Mouse (Mus musculus) megakaryocyte-erythroid progenitor cell, adult 5-6 weeks (primary cell): ENCODE measurements around the gene Marveld2. TPM values are rescaled to one million over a fixed set of nuclear protein-coding genes. Genes with fewer than 3 reads are reported as not detected.
A peak's percentile ranks its signal among the peaks of the same experiment; 100 is the strongest.

Experiments used
- ATAC-seq: replicated peaks from 2 replicates; pipeline ENCODE4 v1.8.0; 2016; ENCODE audit warnings: mild to moderate bottlenecking, inconsistent platforms; ENCODE audit not compliant: severe bottlenecking, poor library complexity, low FRiP score, low TSS enrichment
- total RNA-seq, 2 experiments: library from RNA; stranded (forward) in 1 of 2; stranded (reverse) in 1 of 2; fragments of 200-1000, 215-1000 nt in 1 of 2; fragments of >200 nt in 1 of 2; fragmentation: Nextera tagmentation in 1 of 2; gene quantifications; 2 replicates each; pipeline ENCODE4 v1.2.3; 2014 to 2017

The Marveld2 gene
- total RNA-seq (2014; fragmentation: Nextera tagmentation), result 0.74 and 1.7 TPM in 2 replicates
- total RNA-seq (2017), result 1.3 and 2.1 TPM in 2 replicates

DNA sequence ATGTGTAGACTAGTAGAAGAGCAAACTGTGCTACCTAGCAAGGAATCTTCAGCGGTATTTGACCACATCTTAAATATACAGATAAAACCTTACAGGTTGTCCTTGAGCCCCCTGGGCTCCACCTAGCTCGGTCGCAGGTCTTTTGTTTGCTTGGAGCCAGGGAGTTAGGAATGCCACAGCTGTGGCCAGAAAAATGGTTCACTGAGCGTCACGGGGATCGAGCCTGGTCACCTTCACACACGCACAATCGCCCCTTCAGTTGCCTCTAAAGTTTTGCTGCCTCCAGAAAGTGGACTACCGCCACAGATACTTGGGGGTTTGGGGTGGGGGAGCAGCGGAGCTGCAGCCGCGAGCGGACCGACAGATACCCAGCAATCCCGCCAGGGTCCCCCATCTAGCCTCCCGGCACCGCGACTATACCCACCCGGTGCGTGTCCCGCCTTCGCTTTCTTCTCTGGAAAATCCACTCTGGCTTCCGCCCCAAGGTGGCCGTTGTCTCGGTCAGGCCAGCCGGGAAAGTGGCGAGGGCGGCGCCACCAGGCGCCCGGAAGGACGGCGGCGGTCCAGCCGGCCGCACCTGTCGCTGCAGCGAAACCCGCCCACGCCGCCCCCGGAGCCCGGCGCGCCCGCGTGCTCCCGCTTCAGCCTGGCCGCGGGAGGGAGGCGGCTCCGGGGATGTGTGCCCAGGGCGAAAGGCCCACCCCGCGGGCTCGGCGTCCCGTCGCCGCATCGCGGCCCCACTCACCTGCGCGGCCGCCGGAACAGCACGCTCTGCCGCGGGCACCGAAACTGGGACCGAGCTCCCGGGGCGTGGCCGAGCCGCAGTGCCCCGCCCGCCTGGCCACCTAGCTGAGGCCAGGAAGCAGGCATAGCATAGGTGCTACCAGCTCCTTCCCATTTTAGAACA is at the start of gene Marveld2:
TSS of gene Marveld2 (minus strand) at position 791 of the 907 bp plus-strand sequence.
- peak; percentile 80 for ATAC-seq

DNA sequence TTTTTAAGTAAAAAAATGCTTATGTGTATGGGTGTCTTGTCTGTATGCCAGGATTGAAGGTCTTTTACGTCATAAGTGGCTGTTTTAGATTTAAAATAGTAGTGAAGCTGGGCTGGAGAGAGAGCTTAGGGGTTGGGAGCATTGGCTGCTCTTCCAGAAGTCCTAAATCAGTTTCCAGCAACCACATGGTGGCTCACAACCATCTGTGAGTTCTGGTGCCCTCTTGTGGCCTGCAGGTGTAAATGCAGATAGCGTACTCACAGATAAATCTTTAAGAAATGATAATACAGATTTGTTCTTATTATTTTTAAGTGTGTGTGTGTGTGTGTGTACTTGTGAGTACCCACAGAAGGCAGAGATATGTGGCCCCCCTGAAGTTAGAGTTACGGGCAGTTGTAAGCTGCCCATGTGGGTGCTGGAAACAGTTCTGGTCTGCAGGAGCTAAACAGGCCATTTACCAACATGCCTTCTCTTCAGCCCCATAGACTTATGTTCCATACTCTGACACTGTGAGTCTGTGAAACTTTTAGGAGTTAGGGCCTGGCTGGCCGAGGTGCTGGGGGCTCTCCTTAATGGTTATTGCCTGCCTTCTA is 43.2 kb upstream of the Marveld2 start:
- peak; percentile 63 for ATAC-seq

DNA sequence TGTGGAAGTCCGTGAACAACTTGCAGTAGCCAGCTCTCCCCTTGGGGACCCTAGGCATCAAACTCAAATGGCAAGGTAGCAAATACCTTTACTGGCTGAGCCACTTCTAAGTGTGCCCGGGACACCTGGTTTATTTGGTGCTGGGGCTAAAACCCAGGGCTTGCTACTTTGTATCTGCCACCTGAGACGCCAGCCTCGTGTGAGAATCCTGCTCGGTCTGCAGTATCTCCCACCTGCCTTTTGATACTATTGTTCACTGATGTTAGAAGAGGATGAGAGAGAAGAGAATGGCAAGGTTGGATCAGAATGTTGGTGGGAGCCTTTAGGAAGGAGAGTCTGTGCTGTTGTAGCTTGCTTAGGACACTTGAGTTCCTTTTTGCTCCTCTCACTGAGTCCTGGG is 41.3 kb upstream of the Marveld2 start:
- ATAC-seq, result no peak

DNA sequence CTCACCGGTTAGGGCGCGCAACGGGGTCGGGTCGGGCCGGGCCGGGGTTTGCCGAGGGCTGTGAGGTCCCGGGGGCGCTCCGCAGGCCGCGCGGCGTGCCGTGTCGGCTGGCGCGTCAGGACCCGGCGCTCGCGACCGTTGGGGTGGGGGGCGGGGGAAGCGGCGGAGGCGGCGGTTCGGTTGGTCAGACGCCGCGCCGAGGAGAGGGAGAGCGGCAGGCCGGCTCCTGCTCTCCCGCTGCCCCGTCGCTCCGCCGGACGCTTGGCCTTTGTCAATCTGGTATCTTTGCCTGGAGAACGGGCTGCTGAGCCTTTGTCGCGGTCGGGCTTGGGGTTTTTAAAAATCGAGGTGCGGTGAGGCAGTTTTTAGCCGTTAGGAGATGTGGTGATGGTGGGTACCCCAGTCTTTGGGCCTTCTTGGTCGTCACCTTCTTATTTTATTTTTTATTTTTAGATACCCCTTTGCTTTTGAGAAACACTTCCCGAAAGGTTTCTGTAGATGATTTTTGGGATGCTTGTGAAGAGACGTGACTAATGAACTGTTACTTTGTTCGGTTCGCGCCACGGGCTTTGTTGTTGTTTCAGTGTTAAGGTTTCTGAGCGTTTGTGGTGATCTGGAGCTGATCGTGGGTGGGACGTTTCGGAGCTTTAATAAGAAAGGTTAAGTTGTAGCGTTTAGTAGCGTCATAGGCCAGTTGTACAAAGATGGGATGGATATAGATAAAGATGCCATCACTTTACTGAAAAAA is 34.8 kb upstream of the Marveld2 start, which contains the start of gene Taf9:
TSS of gene Taf9 (plus strand) at position 141 of the 748 bp plus-strand sequence.
- peak; percentile 33 for ATAC-seq

DNA sequence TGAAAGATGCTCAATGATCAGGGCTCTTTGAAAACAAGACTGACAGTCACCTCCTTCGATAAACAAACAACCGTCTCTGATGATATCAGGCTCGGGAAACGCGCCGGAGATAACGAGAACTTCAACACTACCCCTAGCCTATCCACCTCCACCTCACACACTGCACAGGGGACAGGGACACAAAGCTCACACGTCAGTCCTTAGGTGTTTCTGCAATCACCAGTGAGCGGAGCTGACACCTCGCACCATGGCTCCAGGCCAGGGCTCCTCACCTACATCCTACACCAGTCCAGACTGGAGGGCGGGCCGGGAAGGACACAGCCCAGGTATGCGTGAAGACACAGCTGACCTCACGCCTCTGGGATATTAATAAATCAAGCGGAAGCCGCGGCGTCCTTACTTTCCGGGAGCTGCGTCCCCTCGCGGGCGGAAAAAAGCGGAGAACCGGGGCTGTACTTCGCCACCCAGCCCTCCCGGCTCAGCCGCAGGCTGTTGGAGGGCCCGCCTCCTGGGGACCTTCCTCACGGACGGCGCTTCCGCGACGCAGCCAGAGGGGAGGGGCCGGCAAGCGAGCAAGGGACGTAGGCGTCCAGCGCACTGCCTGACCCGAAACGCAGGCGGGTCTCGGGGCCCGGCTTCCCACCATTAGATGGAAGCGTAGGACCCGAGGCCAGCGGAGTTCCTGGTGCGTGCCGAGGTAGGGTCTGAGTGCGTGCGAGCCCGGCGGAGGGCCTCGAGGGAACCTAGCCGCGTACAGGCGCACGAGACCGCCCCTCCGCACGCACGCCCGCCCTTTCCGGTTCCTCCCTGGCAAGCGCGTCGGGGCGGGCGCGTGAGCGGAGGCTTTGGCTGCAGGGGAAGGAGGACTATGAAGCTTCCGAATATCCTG is 34.0 kb upstream of the Marveld2 start, which contains the start of the genes Ak6 and Rad17:
TSS of gene Ak6 (plus strand) at position 430 of the 889 bp plus-strand sequence.
TSS of gene Rad17 (minus strand) at position 502 of the 889 bp plus-strand sequence.
- ATAC-seq, result peak; percentile 89

DNA sequence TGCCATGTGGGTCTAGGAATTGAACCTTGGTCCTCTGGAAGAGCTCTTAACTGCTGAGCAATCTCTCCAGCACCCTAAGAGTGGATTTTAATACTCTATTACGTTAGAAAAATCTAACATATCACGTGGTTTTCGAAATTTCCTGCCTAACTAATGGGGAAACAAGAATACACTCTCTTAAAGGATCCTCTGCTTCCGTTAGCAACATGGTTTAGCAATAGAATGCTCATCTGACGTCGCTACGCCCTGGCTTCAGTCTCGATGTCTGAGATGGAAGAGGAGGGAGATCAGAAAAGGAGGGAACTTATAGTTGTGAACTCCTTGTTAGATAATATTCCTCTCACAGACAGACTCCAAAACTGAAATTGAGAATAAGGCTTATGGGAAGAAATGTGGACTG is 31.5 kb upstream of the Marveld2 start:
- no peak for ATAC-seq

DNA sequence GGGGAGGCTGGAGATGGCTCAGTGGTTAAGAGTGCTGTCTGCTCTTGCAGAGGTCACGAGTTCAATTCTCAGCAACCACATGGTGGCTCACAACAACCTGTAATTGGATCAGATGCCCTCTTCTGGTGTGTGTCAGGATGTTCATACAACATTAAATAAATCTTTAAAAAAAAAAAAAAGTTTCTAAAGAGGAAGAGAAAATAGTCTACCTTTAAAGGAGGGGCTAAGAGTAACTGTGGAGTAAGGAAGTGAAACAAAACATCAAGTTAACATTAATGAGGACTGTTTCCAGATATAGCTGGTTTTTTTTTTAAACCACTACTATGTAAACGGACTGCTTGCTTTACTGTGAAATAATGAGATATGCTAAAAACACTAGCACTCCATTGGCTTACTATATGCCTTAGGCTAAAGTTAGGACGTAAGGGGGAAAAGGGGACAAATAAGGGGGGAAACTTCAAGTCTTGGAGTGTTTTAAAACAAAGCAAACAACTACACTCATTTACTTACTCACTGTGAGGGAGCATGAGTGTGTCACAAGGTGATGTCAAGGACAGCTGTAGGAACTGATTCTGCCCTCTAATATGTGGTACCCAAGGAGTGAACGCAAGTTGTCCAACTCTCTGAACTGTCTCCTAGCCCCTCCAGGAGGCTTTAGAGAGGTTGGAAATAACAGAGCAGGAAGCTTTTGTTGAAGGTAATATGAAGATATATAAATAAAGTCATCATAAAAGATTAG is 25.9 kb upstream of the Marveld2 start:
- no peak for ATAC-seq

DNA sequence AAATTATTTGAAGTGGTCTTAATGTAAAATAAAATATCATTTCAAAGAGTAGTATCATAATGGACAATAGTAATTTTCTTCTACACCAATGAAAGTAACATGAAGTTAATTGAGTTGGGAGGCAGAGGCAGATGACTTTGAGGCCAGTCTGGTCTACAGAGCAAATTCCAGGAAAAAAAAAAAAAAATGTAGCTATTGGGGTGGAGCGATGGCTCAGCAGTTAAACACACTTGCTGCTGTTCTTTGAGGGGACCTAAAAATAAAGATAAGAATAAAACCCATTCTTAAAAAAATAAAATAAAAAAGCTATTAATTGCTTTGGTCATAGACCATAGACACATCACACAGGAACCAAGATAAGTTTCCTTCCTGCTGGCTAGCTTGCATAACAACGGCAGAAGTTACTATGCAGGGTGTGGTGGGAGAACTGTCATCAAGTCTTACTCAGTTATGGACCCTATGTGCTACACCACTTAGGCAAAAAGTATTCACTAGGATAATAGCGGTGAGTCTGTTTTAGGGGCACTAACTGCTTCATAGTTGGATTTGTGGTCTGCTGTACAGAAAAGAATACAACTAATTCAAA is 17.4 kb upstream of the Marveld2 start:
- 0 out of 2 replicates have a peak, but pooled peaks have one; percentile 57 for ATAC-seq

DNA sequence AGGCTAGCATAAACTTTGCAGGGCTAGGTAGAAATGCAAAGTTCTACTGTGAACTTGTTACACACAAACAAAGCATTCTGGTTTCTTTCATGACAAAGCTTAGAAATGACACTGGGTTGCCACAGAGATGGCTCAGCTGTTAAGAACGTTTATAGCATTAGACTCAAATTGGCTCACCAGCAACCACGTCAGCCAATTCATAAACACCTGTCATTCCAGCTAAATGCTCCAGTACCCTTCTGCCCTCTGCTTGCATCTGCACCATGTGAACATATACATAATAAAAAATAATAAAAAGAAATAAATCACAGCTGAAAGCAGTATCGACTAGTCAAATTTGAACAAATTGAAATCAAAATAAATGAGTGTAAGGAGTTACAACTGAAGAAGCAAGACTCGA is 5.5 kb upstream of the Marveld2 start:
- no peak for ATAC-seq

DNA sequence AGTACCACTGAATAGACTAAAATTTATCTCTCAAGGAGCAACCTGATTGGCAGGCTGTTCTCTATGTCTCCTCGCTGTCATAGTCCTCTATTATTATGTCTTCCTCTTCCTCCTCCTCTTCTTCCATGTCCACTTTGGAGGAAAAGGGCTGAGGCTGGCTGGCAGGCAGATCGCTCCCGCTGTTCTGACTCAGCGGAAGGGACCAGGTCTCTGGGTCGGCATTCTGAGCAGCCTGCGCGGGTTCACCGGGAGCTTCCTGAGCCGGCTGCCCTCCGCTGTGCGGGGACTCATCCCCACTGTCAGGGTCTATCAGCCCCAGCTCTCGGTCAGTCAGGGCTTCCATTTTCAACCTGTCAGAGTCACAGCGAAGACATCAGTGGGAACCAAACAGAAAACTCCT is 812 bp upstream of the Marveld2 start:
- ATAC-seq, result no peak

DNA sequence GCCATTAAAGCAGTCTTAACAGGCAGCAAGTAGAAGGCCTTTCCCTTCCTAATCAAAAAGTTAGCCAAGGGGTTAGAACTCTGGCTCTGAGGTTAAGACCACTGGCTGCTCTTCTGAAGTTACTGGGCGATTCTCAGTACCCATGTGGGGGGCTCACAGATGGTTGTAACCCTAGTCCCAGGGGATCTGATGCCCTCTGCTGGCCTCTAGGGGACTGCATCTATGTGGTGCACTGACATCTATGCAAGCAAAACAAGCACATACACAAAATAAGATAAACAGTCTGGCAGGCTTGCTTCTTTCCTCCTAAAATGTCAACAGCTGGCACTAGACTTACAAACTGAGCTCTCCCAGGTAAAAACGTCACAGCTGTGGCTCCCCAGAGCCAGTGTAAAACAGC is 3.9 kb downstream of the Marveld2 start:
- ATAC-seq, result no peak

DNA sequence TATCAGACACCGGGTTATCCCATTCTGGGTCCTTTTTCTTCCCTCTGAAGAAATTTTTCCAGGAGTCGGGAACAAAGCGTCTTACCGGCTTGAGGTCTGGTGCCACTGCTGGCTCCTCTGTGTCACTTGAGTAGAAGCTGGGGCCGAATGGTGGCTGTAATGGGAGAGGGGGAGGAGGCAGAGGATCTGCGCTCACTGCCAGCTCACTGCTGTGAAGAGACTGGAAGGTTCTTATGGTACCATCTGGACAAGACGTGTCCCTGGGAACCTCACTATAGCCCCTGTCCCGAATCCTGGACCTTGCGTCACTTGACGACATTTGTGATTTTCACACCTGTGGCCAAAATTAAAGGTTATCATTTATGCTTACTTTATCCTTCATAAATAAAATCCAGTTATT is 4.5 kb downstream of the Marveld2 start:
- ATAC-seq, result no peak

DNA sequence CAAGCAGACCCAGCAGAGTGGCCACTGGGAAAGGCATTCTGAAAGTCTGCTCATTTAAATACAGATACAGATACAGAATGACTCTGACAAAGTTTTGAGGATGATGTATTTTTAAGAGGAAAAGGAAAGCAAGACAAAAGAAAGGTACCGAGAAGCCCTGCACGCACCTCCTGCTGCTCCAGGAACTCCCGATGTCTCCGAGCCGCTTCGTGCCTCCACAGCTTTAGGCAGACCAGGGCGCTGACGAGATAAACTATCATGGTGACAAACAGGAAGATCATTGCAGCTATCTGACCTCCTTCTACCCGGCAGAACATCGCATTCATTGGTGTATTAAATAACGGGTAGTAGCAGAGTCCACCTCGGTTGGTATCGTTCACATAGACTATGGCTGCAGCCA is 5.5 kb downstream of the Marveld2 start:
- ATAC-seq, result no peak

DNA sequence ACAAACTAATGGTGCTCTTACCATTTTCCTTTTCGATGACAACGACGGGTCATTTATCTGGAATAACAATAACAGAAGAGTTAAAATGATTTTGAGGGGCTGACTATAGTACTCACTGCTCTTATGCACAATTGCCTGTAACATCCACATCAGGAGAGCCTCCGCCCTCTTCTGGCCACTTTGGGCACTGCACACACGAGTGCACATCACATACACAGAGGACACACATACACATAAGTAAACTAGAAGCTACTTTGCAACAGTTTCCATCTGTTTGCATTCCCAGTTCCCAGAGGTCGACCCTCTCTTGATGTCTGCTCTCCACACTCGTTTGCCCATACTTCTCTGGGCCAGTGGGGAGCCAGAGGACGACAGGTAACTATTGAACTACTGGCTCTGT is 9.0 kb downstream of the Marveld2 start:
- ATAC-seq, result no peak

DNA sequence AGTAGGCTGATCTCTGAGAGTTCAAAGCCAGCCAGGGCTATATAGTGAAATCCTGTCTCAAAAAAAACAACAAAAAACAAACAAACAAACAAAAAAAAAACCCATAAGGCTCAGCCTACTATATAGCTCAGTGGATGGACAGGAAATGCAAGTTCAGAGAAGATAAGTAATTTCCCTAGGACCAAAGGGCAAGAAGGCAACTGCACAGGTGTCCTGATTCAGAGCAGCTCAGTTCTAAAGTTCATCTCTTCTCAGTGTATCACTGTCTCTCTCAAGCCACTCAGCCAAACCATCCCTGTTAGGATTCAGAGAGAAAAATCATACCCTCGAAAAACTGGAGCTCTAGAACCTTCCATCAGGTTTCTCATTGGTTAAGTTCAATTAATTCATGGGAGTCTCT is 10.9 kb downstream of the Marveld2 start:
- no peak for ATAC-seq

DNA sequence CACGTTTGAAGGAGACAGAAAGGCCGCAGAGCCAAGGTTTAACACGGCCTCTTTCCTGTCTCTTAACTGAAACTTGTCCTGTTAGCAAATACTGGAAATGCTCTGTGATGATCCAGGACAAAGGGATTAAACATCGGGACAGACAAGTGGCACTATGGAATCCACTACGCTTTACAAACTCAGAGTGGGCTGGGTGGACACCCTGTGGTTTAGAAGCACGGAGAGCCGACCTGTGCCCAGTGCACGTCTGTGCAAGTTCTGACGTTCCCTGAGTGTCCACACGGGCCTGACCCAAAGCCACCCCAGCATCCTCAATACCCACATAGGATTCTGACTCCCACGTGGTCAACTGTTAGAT is 13.1 kb downstream of the Marveld2 start:
- ATAC-seq, result no peak

DNA sequence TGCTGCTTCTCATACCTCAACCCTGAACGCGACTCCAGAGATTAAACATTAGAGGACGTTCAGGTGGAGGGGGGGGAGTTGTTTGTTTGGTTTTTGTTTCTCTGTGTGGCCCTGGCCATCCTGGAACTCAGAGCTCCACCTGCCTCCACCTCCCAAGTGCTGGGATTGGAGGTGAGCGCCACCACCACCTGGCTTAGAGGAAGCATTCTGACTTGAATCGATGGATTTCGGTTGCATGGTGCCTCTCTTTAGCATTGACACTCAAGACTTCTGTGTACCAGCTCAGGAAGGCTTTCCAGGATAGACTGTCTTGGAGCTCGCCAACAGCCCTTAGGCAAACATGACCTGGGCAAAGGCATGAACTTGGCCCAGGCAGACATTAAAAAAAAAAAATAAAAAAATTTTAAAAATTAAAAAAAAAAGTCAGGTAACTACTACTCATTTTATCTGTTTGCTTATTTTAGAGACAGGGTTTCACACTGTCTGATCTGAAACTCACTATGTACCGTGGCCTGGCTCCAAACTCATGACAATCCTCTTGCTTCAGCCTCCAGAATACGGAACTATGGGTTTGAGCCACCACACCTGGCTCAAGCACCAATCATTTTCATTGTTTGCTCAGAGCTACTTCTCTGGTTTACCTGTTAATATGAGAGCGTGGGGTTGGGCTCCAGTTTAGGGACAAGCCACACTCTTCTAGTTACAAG is 13.6 kb downstream of the Marveld2 start:
- ATAC-seq, result no peak
